Mouse (Mus musculus) hindbrain, embryonic 16.5 days (tissue): ENCODE measurements around the gene AI854703. TPM values are rescaled to one million over a fixed set of nuclear protein-coding genes. Genes with fewer than 3 reads are reported as not detected.

ENCODE experiments used
- ATAC-seq: fragments of 200-750 bp; cut with Nextera tagmentation; 2 replicates; pipeline ENCODE4 v1.8.0; 2017; ENCODE audit warnings: moderate TSS enrichment, moderate library complexity
- H3K27ac ChIP-seq: fragments of 300-500 bp; sonication (generic); 2 replicates; pipeline ENCODE4 v1.5.1; 2014; ENCODE audit warnings: low read depth, mild to moderate bottlenecking, control low read depth, low read length, moderate library complexity
- H3K27me3 ChIP-seq: fragments of 300-500 bp; sonication (generic); replicated peaks from 2 replicates; pipeline ENCODE4 v1.6.1; 2014; ENCODE audit warnings: low read length; ENCODE audit not compliant: control insufficient read depth, insufficient read depth
- H3K36me3 ChIP-seq: fragments of 300-500 bp; sonication (generic); 2 replicates; pipeline ENCODE4 v1.6.1; 2014; ENCODE audit warnings: mild to moderate bottlenecking, low read length, moderate library complexity, mixed read lengths; ENCODE audit not compliant: control insufficient read depth, insufficient read depth
- H3K4me1 ChIP-seq: fragments of 300-500 bp; sonication (generic); 2 replicates; pipeline ENCODE4 v1.6.1; 2014; ENCODE audit warnings: low read depth, low read length; ENCODE audit not compliant: control insufficient read depth, insufficient read depth
- H3K4me2 ChIP-seq: fragments of 300-500 bp; sonication (generic); 2 replicates; pipeline ENCODE4 v1.6.1; 2014; ENCODE audit warnings: mild to moderate bottlenecking, low read length, control low read depth, moderate library complexity
- H3K4me3 ChIP-seq: fragments of 300-500 bp; sonication (generic); 2 replicates; pipeline ENCODE4 v1.5.1; 2014; ENCODE audit warnings: mild to moderate bottlenecking, low read length, control low read depth, moderate library complexity
- H3K9ac ChIP-seq: fragments of 300-500 bp; sonication (generic); 2 replicates; pipeline ENCODE4 v1.6.1; 2014; ENCODE audit warnings: low read depth, mild to moderate bottlenecking, control low read depth, low read length, moderate library complexity
- H3K9me3 ChIP-seq: fragments of 300-500 bp; sonication (generic); 2 replicates; pipeline ENCODE4 v1.6.1; 2014; ENCODE audit warnings: mild to moderate bottlenecking, low read length, moderate library complexity; ENCODE audit not compliant: control insufficient read depth
- WGBS: fragments of 180-500 bp; shearing (Covaris S2); extraction: QIAGEN DNeasy Blood & Tissue Kit; methylation state at CpG from one replicate; pipeline ENCODE4 v1.1.7; 2014; 5-methylcytosine and 5-hydroxymethylcytosine counted together
- polyA plus RNA-seq: library from polyadenylated mRNA; unstranded; fragments of >200 nt; fragmentation: Nextera tagmentation; extraction: Ambion mirVana; gene quantifications from 2 replicates; pipeline ENCODE4 v1.2.1, GENCODE M21; 2015

Gene AI854703
- polyA plus RNA-seq, 1 experiment from 2014 or later: 34.3 TPM

DNA sequence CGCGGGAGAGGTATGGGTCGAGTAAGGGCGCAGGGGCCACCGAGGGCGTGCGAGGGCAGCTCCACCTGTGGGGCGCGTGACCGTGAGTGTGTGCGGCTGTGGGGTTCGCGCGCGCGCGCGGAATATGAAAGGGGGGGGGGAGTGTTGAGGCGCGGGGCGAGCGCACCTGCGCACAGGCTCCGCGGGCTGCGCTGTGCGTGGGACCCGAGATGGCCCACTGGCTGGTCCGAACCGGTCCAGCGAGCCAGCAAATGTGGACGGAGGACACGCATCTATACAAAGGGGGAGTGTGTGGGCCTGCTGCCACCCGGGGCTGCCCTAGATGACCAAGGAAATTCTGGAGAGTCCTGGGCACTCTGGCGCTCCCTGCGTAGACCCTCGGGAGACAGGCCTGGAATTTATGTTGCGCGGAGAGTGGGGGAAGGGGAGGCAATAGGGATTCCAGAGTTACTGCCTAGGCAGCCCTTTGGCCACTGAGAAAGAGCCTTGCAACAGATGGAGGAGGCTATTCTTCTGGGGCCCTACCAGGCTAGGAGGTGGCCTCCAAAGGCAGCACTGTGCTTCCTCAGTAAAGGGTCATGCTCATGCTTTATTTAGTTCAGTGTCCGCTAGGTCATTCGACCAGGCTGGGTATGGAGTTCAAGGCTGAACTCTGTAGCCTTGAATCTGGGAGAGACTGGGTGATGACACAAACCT lies 32.4 kb upstream of the AI854703 start:
- H3K27me3 ChIP-seq: no peaks in the 10 kb centered on the region
- peak overlapping the region; percentile 96 for H3K27ac ChIP-seq
- peak overlapping the region; percentile 56 for H3K4me3 ChIP-seq
- H3K4me1 ChIP-seq: peaks cover 16% of the 10 kb centered on the region
- under 1% methylated on average over 39 of the region's 41 CpGs for WGBS
- peaks cover 18% of the 10 kb centered on the region for H3K9me3 ChIP-seq
- H3K36me3 ChIP-seq: peaks cover 30% of the 10 kb centered on the region
- H3K9ac ChIP-seq: peak overlapping the region; percentile 93
- H3K4me2 ChIP-seq: peak overlapping the region; percentile 78
- peak; percentile 83 for ATAC-seq

DNA sequence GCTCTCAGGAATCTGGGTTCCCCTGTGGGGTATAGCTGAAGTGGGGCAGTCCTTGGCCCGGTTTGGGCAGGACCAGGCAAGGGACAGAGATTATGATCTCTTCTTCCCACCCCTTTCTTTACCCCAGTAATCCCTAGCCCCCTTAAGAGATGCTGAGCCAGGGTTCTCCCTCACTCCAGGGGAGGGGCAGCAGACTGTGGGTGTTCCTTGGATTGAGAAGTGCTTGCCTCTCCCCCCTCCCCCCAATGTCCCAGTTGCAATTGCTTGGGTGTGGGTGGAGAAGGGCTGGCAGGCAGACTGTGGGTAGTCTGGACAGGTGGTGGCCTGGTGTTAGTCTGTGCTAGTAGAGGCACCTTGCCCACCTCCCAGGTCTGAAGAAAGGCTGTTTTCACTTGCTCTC lies 31.3 kb upstream of the AI854703 start:
- peaks cover 36% of the 10 kb centered on the region for H3K36me3 ChIP-seq
- ATAC-seq: no peak
- H3K9ac ChIP-seq: peak overlapping the region; percentile 93
- peak overlapping the region; percentile 56 for H3K4me3 ChIP-seq
- H3K27ac ChIP-seq: no peak overlapping the region
- WGBS: 50% methylated on average over 1 of the region's 1 CpGs
- peak overlapping the region; percentile 78 for H3K4me2 ChIP-seq
- no peaks in the 10 kb centered on the region for H3K27me3 ChIP-seq
- peaks cover 16% of the 10 kb centered on the region for H3K4me1 ChIP-seq
- peaks cover 18% of the 10 kb centered on the region for H3K9me3 ChIP-seq

DNA sequence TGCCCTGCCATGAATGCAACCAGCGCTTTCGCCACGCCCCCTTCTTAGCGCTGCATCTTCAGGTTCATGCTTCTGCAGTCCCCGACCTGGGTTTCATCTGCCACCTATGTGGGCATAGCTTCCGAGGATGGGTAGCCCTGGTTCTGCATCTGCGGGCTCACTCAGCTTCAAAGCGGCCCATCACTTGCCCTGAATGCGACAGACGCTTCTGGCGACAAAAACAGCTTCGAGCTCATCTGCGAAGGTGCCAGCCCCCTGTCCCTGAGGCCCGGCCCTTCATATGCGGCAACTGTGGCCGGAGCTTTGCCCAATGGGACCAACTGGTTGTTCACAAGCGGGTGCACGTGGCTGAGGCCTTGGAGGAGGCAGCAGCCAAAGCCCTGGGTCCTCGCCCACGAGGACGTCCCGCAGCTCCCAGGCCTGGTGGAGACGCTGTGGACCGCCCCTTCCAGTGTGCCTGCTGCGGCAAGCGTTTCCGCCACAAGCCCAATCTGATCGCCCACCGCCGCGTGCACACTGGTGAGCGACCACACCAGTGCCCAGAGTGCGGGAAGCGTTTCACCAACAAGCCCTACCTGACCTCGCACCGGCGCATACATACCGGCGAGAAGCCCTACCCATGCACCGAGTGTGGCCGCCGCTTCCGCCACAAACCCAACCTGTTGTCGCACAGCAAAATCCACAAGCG lies 29.9 kb upstream of the AI854703 start:
- no peak overlapping the region for H3K27ac ChIP-seq
- no peaks in the 10 kb centered on the region for H3K27me3 ChIP-seq
- no peak overlapping the region for H3K4me2 ChIP-seq
- peaks cover 36% of the 10 kb centered on the region for H3K36me3 ChIP-seq
- no peak overlapping the region for H3K9ac ChIP-seq
- 97% methylated on average over 45 of the region's 45 CpGs for WGBS
- ATAC-seq: no peak
- no peak overlapping the region for H3K4me3 ChIP-seq
- peaks cover 18% of the 10 kb centered on the region for H3K9me3 ChIP-seq
- peaks cover 22% of the 10 kb centered on the region for H3K4me1 ChIP-seq

DNA sequence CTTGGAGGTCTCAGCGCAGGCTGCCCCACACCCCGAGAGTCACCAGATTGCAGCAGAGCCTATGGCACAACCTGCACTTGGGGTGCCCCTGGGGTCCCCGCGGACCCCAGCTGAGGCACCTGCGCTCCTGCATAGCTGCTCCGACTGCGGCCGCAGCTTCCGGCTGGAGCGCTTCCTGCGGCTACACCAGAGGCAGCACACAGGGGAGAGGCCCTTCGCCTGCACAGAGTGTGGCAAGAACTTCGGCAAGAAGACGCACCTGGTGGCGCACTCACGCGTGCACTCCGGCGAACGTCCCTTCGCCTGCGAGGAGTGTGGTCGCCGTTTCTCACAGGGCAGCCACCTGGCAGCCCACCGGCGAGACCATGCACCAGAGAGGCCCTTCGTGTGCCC lies 29.3 kb upstream of the AI854703 start:
- Histone ChIP-seq H3K27ac (no peak overlapping the region), H3K4me1 (peaks cover 22% of the 10 kb centered on the region), H3K4me3 (no peak overlapping the region), H3K27me3 (no peaks in the 10 kb centered on the region), H3K9me3 (peaks cover 18% of the 10 kb centered on the region), H3K36me3 (peaks cover 36% of the 10 kb centered on the region), H3K9ac (no peak overlapping the region), H3K4me2 (no peak overlapping the region)
- ATAC-seq: no peak
- 94% methylated on average over 26 of the region's 27 CpGs for WGBS

DNA sequence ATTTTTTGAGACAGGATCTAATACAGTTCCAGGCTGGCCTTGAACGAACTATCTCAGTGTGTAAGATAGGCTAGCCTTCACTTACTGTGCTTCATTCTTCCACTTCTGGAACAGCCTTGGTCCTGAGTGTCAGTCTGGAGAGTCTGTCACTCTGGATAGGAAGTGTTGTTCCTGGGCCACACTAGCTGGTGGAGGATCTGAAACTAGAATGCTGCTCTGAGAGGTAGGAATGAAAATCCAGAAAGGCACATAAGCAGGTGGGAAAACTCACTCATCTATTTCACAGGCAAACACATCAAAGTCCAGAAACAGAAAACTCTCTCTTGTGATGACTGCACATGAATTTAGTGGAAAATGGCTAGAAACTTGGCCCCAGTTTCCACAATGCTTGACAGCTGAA lies 26.0 kb upstream of the AI854703 start:
- H3K36me3 ChIP-seq: peaks cover 36% of the 10 kb centered on the region
- H3K9ac ChIP-seq: no peak overlapping the region
- WGBS: 93% methylated on average over 1 of the region's 1 CpGs
- peaks cover 18% of the 10 kb centered on the region for H3K9me3 ChIP-seq
- no peaks in the 10 kb centered on the region for H3K27me3 ChIP-seq
- H3K27ac ChIP-seq: no peak overlapping the region; the same call in 1 of the 2 replicates
- no peak for ATAC-seq
- no peak overlapping the region for H3K4me2 ChIP-seq
- no peak overlapping the region for H3K4me3 ChIP-seq
- peaks cover 14% of the 10 kb centered on the region for H3K4me1 ChIP-seq

DNA sequence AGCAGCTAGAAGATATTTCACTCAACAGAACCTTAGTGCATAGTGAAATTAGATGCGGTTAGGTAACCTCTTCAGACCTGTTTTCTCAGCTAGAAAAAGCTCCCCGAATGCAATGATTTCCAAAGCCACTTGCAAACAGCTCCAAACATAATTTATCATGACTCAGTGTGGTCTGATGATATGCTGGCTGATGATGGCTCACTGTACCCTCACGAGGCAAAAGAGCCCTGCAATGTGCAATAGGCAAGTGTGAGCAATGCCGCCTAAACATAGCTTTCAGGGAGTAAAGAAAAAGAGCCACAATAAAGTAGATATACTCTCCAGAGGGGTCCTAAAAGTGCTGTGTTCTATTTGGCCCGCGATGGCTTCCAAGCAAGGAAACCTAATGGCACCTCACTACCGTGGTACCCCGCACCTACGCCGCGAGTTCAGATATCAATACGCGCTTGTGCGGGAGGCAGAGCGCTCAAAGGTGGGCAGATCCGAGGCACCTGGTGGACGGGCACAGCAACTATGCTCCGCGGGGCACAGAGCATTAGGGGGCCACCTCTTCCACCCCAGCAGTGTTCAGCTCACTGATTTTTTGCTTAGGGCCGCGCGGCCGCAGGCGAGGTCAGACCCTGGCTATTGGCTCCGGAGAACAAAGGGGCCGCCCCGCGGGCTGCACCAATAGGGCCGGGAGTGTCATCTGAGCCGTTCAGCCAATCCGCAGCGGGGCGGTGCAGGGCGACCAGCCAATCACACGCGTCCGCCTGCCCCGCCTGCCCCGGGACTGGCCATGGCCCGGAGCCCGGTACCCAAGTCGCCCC lies 25.1 kb upstream of the AI854703 start, which contains the start of gene Zfp775:
Zfp775 (plus strand) TSS at position 793 of the 809 bp plus-strand sequence.
- H3K27me3 ChIP-seq: no peaks in the 10 kb centered on the region
- peaks cover 14% of the 10 kb centered on the region for H3K4me1 ChIP-seq
- H3K4me2 ChIP-seq: peak within 1 kb of the TSS; percentile 91
- peak within 1 kb of the TSS; percentile 93 for H3K27ac ChIP-seq
- H3K36me3 ChIP-seq: peaks cover 29% of the 10 kb centered on the region
- peak; percentile 99 for ATAC-seq
- 3% methylated on average over 42 of the region's 42 CpGs for WGBS
- H3K4me3 ChIP-seq: peak within 1 kb of the TSS; percentile 74
- peak within 1 kb of the TSS; percentile 97 for H3K9ac ChIP-seq
- peaks cover 14% of the 10 kb centered on the region for H3K9me3 ChIP-seq

DNA sequence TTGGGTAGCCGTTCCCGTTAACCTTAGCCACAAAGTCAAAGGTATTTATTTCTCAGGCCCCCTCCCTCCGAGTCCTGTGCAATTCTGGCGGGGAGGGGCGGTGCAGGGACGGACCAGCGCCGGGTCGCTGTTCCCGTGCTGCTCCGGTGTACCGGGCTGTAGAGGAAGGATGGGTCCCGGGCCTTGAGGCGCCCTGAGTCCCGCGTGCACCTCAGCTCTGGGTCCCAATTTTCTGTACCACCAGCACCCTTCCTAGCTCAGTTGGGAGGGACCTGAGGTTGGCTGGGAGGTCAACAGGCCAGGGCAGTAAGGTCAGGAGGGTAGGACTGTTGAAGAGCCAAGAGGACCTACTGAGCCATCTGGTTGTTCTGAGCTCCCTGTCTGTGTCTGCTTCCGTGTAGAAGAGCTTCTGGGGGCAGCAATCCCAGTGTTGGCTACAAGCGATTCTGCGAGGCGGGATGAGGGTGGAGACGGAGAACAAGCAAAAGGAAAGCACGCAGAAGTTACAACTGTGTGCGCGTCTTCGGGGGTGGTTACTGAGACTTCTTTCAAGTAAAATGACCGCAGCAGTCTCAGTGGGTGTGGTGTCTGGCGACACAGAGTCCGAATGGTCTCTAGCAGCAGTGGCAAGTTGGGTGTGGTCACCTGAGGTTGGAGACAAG lies 24.4 kb upstream of the AI854703 start:
- Histone ChIP-seq H3K4me3 (peak overlapping the region; percentile 74), H3K9ac (peak overlapping the region; percentile 97), H3K4me2 (peak overlapping the region; percentile 91), H3K36me3 (peaks cover 22% of the 10 kb centered on the region), H3K27ac (peak overlapping the region; percentile 93), H3K9me3 (peaks cover 6% of the 10 kb centered on the region), H3K4me1 (peaks cover 14% of the 10 kb centered on the region), H3K27me3 (no peaks in the 10 kb centered on the region)
- under 1% methylated on average over 28 of the region's 28 CpGs for WGBS
- ATAC-seq: peak; percentile 87

DNA sequence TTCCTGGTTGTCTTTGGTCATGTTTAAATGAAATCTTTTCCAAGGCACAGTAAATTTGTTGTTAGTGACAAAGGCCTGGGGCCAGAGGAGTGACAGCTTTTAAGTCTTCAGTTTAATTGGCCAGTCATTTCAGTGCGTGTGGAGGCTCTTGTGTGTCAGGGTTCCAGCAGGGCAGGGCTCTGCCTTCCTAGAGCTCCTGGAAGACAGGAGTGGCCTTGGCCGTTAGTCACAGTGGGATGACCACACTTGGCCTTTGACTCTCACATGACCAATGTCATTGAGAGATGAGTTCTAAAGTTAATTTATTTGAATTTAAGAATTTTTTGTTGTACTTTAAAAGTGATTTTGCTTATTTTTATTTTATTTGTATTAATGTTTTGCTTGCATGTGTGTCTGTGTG lies 18.4 kb upstream of the AI854703 start:
- ATAC-seq: no peak
- no peak overlapping the region for H3K9ac ChIP-seq
- H3K36me3 ChIP-seq: no peaks in the 10 kb centered on the region
- H3K27ac ChIP-seq: no peak overlapping the region
- H3K27me3 ChIP-seq: no peaks in the 10 kb centered on the region
- H3K4me1 ChIP-seq: peaks cover 2% of the 10 kb centered on the region
- no peak overlapping the region for H3K4me3 ChIP-seq
- WGBS: 69% methylated on average over 2 of the region's 2 CpGs
- H3K4me2 ChIP-seq: no peak overlapping the region
- no peaks in the 10 kb centered on the region for H3K9me3 ChIP-seq
